Mouse (Mus musculus) lung, adult 2 months (tissue): ENCODE measurements at regions not wholly inside any gene's neighbourhood (a gene's known extent, or its start where the extent isn't known, plus 50 kb on each side); places are given as distances from the start of the nearest gene placed in this dataset.

Source experiments
- CTCF ChIP-seq: fragments of 200-500 bp; IDR thresholded peaks from 2 replicates; pipeline ENCODE4 v1.5.1; 2011; ENCODE audit warnings: mild to moderate bottlenecking, low read length, control low read depth; ENCODE audit not compliant: insufficient read depth
- POLR2A ChIP-seq: fragments of 200-500 bp; IDR thresholded peaks from 2 replicates; pipeline ENCODE4 v1.6.1; 2011; ENCODE audit warnings: low read depth, mild to moderate bottlenecking, control low read depth, low read length, borderline replicate concordance; ENCODE audit errors: extremely low read depth

- TF ChIP-seq CTCF: no peak
- no peak for TF ChIP-seq POLR2A
Observed at GRCm38 (mm10) chr9:30175376-30175775, 212.4 kb upstream of the Ntm start.
